Mouse (Mus musculus) adrenal gland, adult 8-10 months (tissue): ENCODE measurements around the gene Prpsap1. TPM values are rescaled to one million over a fixed set of nuclear protein-coding genes. Genes with fewer than 3 reads are reported as not detected.

ENCODE experiments used
- DNase-seq: peaks from one replicate; pipeline ENCODE4 v3.0.0; 2022
- total RNA-seq, 4 experiments: library from RNA; stranded (reverse); gene quantifications; 2 replicates each; pipeline ENCODE4 v1.2.4; 2022

Gene Prpsap1
- total RNA-seq = 100 to 1,000 TPM; 104 to 122 (median 111) TPM

GRCm38 (mm10) chr11:116493795-116494252 lies at the start of gene Prpsap1:
TSS of gene Prpsap1 (minus strand) at chr11:116494202.
- no peak for DNase-seq

- DNase-seq = no peak
These were observed 49.1 kb upstream of the Prpsap1 start for GRCm38 (mm10) chr11:116543110-116543509.

- no peak for DNase-seq
These were observed 47.2 kb upstream of the Prpsap1 start for GRCm38 (mm10) chr11:116541183-116541582.

- DNase-seq = no peak
These were observed 44.2 kb upstream of the Prpsap1 start for GRCm38 (mm10) chr11:116538142-116538735.

- no peak for DNase-seq
These were observed 43.4 kb upstream of the Prpsap1 start for GRCm38 (mm10) chr11:116537388-116537787.

GRCm38 (mm10) chr11:116536685-116537084 lies 42.7 kb upstream of the Prpsap1 start:
- no peak for DNase-seq

GRCm38 (mm10) chr11:116534154-116534865 lies 40.3 kb upstream of the Prpsap1 start:
- peak; percentile 44 for DNase-seq

- no peak for DNase-seq
These were observed 39.5 kb upstream of the Prpsap1 start for GRCm38 (mm10) chr11:116533341-116534153.

GRCm38 (mm10) chr11:116532810-116533338 lies 38.9 kb upstream of the Prpsap1 start:
- no peak for DNase-seq

GRCm38 (mm10) chr11:116532262-116532809 lies 38.3 kb upstream of the Prpsap1 start:
- DNase-seq = no peak

GRCm38 (mm10) chr11:116531371-116532191 lies 37.6 kb upstream of the Prpsap1 start:
- DNase-seq = no peak

GRCm38 (mm10) chr11:116530187-116531147 lies 36.5 kb upstream of the Prpsap1 start, which contains the start of gene Sphk1:
TSS of gene Sphk1 (plus strand) at chr11:116530925.
- DNase-seq = no peak

GRCm38 (mm10) chr11:116528636-116529320 lies 34.8 kb upstream of the Prpsap1 start:
- no peak for DNase-seq

- no peak for DNase-seq
These were observed 29.7 kb upstream of the Prpsap1 start for GRCm38 (mm10) chr11:116523699-116524189.

- DNase-seq = peak; percentile 43
These were observed 29.1 kb upstream of the Prpsap1 start for GRCm38 (mm10) chr11:116522886-116523698.

GRCm38 (mm10) chr11:116522046-116522445 lies 28.0 kb upstream of the Prpsap1 start:
- DNase-seq = no peak

GRCm38 (mm10) chr11:116521143-116521542 lies 27.1 kb upstream of the Prpsap1 start:
- DNase-seq = no peak

GRCm38 (mm10) chr11:116518482-116518881 lies 24.5 kb upstream of the Prpsap1 start:
- no peak for DNase-seq
